Mouse (Mus musculus): ENCODE data around the gene Rpl22l1. TPM values are rescaled to one million over a fixed set of nuclear protein-coding genes. Genes with fewer than 3 reads are reported as not detected.
A peak's percentile ranks its signal among the peaks of the same experiment; 100 is the strongest.

The Rpl22l1 gene
- polyA plus RNA-seq, 1 experiment, result 2.0 TPM

DNA sequence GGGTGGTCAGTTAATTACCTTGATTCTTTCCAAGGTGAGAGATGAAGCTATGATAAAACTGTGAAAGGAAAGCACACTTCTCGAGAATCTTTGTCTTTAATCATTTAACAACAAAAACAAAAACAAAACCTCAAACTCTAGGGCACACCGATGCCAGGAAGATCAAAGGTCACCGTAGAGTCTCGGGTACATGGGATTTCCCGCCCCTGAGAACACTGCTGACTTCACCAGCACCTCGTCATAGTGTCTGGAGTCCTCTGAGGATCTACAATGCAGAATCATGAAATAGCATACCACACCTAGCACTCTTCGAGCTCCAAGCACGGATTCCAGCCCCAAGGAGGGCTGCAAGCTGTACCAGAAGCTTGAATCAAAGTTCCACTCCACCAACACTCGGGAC lies 24.7 kb upstream of the Rpl22l1 start:
- H3K4me1 ChIP-seq (ENCODE audit: control insufficient read depth), result peaks cover 67% of the 10 kb centered on the region
- peaks cover 23% of the 10 kb centered on the region for H3K36me3 ChIP-seq (ENCODE audit: control insufficient read depth)
- H3K9me3 ChIP-seq (ENCODE audit: control insufficient read depth, low read length), result peaks cover 5% of the 10 kb centered on the region; the same call in 1 of the 2 replicates
- H3K27me3 ChIP-seq (ENCODE audit: control insufficient read depth), result peaks cover 10% of the 10 kb centered on the region
- H3K4me3 ChIP-seq (replicated peaks), result peak overlapping the region; percentile 89
- no peak for TF ChIP-seq TAL1 (IDR thresholded peaks at IDR 0.05; ENCODE audit: low read length)
- TF ChIP-seq GATA1 (IDR thresholded peaks at IDR 0.05; ENCODE audit: low read length), result no peak

DNA sequence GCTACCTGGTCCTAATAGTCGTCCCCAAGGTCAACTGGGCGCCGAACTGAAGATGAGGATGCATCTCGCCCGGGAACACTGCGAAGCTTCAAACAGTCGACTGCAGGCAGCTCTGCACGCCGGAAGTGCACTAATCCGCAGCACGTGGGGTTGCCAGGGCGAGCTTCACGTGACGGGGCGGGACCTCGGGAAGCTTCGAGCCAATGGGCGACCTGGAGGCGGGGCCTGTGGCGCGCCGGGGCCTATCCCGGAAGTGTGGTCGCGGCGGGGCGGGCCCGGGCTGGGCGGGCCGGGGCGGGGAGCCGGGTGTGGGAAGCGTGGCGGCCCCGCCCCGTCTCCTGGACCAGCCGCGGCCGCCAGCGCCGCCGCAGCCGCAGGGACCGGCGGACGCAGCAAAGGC lies 24.2 kb upstream of the Rpl22l1 start, which contains the start of gene Eif5a2:
Gene Eif5a2 (plus strand): TSS at position 283 of the 400 bp plus-strand sequence.
- peaks cover 67% of the 10 kb centered on the region for H3K4me1 ChIP-seq (ENCODE audit: control insufficient read depth)
- peak within 1 kb of the TSS; percentile 89 for H3K4me3 ChIP-seq (replicated peaks)

DNA sequence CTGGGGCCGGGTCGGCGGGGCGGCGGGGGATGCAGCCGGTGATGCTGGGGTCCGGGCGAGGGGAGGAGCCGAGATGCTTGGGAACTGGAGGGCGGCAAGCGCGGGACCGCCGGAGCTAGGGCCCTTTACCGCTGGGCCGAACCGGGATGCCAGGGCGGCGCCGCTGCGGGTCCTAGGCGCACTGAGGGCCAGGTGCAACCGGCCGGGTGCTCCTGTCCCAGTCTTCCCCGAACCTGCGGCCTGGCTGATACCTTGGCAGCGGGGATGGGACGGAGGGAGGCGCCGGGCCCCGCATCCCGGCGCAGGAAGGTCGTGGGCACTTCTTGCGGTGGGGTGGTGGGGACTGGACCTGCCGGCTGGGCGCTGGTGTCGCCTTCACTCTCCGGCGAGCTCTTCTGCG lies 23.8 kb upstream of the Rpl22l1 start:
- peaks cover 10% of the 10 kb centered on the region for H3K27me3 ChIP-seq (ENCODE audit: control insufficient read depth)
- peaks cover 32% of the 10 kb centered on the region for H3K36me3 ChIP-seq (ENCODE audit: control insufficient read depth)
- H3K4me1 ChIP-seq (ENCODE audit: control insufficient read depth), result peaks cover 67% of the 10 kb centered on the region
- no peak for TF ChIP-seq GATA1 (IDR thresholded peaks at IDR 0.05; ENCODE audit: low read length)
- no peak for TF ChIP-seq TAL1 (IDR thresholded peaks at IDR 0.05; ENCODE audit: low read length)
- peak overlapping the region; percentile 89 for H3K4me3 ChIP-seq (replicated peaks)
- H3K9me3 ChIP-seq (ENCODE audit: control insufficient read depth, low read length), result peaks cover 5% of the 10 kb centered on the region; the same call in 1 of the 2 replicates

More for the DNA sequence above, 24.2 kb upstream of the Rpl22l1 start, which contains the start of gene Eif5a2:
- Histone ChIP-seq H3K9me3 (ENCODE audit: control insufficient read depth, low read length) (peaks cover 5% of the 10 kb centered on the region; the same call in 1 of the 2 replicates), H3K36me3 (ENCODE audit: control insufficient read depth) (peaks cover 28% of the 10 kb centered on the region), H3K27me3 (ENCODE audit: control insufficient read depth) (peaks cover 10% of the 10 kb centered on the region)
- TF ChIP-seq TAL1 (IDR thresholded peaks at IDR 0.05; ENCODE audit: low read length) (no peak), GATA1 (IDR thresholded peaks at IDR 0.05; ENCODE audit: low read length) (no peak)

DNA sequence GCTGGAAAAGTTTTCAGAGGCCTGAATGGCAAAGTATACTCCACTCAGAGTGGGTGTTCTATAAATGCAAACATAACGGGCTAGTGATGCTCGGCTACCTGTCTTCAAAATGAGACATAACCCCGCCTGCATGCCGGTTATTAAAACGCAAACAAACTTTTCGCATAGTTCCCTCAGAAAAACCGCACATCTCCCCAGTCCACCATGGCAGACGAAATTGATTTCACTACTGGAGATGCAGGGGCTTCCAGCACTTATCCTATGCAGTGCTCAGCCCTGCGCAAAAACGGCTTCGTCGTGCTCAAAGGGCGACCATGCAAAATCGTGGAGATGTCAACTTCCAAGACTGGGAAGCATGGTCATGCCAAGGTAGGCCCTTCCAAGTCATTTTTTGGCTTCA lies 23.4 kb upstream of the Rpl22l1 start:
- H3K36me3 ChIP-seq (ENCODE audit: control insufficient read depth), result peaks cover 35% of the 10 kb centered on the region
- H3K4me1 ChIP-seq (ENCODE audit: control insufficient read depth), result peaks cover 67% of the 10 kb centered on the region
- peaks cover 5% of the 10 kb centered on the region; the same call in 1 of the 2 replicates for H3K9me3 ChIP-seq (ENCODE audit: control insufficient read depth, low read length)
- TF ChIP-seq TAL1 (IDR thresholded peaks at IDR 0.05; ENCODE audit: low read length) (no peak), GATA1 (IDR thresholded peaks at IDR 0.05; ENCODE audit: low read length) (no peak)
- H3K27me3 ChIP-seq (ENCODE audit: control insufficient read depth), result peaks cover 10% of the 10 kb centered on the region
- peak overlapping the region; percentile 89 for H3K4me3 ChIP-seq (replicated peaks)

DNA sequence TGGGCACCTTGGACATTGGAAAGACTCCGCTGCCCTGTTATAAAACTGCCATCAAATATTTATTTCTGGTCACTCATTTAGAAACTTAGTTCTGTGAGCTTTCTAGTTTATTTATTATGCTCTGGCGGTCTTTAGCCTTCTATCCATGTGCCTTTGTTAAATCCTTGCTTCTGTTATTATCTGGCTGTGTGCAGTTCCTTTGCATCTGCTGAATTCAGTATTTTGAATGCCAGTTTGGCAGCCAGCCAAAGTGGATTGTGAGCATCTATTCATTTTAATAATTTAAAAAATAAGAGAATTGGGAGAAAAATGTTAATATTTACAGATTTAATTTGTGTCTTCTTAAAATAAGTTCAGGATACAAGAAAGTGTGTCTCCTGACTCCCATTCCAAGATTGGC lies 21.1 kb upstream of the Rpl22l1 start:
- Histone ChIP-seq H3K4me1 (ENCODE audit: control insufficient read depth) (peaks cover 61% of the 10 kb centered on the region), H3K36me3 (ENCODE audit: control insufficient read depth) (peaks cover 46% of the 10 kb centered on the region), H3K4me3 (replicated peaks) (no peak overlapping the region), H3K27me3 (ENCODE audit: control insufficient read depth) (peaks cover 10% of the 10 kb centered on the region), H3K9me3 (ENCODE audit: control insufficient read depth, low read length) (peaks cover 5% of the 10 kb centered on the region; the same call in 1 of the 2 replicates)
- TF ChIP-seq GATA1 (IDR thresholded peaks at IDR 0.05; ENCODE audit: low read length) (no peak), TAL1 (IDR thresholded peaks at IDR 0.05; ENCODE audit: low read length) (no peak)

DNA sequence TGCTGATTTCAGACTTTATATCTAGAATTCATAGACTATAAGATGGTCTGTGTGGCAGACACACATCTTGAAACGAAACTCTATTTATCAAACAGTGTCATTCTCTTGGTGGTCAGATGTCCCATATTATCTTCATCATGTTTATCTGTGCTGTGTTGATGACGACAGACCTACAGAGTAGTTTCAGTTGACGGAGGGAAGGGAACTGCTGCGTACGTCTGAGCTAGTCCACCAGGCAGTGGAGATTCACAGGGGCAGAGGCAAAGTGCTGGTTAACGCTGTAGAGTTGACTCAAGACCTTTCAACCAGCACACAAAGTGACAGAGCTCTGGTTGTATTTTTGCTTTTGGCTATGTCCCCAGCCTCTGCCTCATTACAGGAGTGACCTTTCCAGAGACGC lies 10.4 kb upstream of the Rpl22l1 start:
- Histone ChIP-seq H3K9me3 (ENCODE audit: control insufficient read depth, low read length) (no peaks in the 10 kb centered on the region), H3K36me3 (ENCODE audit: control insufficient read depth) (peaks cover 20% of the 10 kb centered on the region), H3K27me3 (ENCODE audit: control insufficient read depth) (no peaks in the 10 kb centered on the region), H3K4me1 (ENCODE audit: control insufficient read depth) (no peaks in the 10 kb centered on the region), H3K4me3 (replicated peaks) (no peak overlapping the region)
- TF ChIP-seq TAL1 (IDR thresholded peaks at IDR 0.05; ENCODE audit: low read length) (no peak), GATA1 (IDR thresholded peaks at IDR 0.05; ENCODE audit: low read length) (no peak)

DNA sequence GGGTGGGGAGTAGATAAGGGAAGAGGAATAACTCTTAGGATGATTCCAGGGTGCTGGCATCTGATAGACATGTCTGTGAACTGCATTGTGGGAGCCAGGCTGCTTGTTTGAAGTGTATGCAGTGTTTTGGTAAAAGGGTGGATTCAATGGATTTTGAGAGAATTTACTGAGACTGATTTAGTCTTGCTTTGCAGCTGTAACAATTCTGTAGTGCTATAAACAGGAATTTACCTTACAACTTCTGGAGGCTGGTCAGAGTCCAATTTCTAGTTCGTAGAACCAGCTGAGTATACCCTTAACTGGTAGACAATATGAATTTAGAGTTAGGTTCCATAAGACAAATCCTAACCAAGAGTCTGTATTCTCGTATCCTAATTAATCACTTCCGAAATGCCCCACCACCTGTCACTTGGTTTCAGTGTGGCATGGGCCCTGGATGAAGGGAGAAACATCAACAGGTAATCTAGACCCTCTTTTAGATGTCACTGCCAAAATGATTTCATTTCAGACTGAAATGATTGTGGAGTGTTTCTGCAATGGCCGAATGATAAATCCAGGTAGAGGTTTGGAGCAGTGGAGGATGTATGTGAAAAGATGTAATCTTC lies 2.9 kb downstream of the Rpl22l1 start:
- Histone ChIP-seq H3K9me3 (ENCODE audit: control insufficient read depth, low read length) (no peaks in the 10 kb centered on the region), H3K27me3 (ENCODE audit: control insufficient read depth) (no peaks in the 10 kb centered on the region), H3K36me3 (ENCODE audit: control insufficient read depth) (peaks cover 33% of the 10 kb centered on the region), H3K4me3 (replicated peaks) (no peak overlapping the region), H3K4me1 (ENCODE audit: control insufficient read depth) (peaks cover 33% of the 10 kb centered on the region)
- TF ChIP-seq GATA1 (IDR thresholded peaks at IDR 0.05; ENCODE audit: low read length) (no peak), TAL1 (IDR thresholded peaks at IDR 0.05; ENCODE audit: low read length) (no peak)

DNA sequence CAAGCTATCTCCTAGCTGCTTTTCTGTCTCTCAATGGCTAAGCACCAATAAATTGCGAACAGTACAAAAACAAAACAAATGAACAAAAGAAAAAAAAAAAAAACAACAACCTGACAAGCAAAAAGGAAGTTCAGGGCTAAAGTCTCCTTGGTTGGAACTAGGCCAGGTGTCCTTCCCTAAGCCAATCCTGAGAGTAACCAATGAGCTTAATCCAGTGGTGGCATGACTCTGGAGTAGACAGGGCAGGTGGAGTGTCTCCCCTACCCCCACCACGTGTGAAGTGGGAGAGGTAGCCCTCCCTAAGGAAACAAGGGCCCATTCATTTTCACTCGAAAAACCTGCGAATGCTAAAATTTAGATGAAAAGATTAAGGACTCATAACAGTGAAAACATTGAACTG lies 6.2 kb downstream of the Rpl22l1 start:
- H3K4me1 ChIP-seq (ENCODE audit: control insufficient read depth), result peaks cover 26% of the 10 kb centered on the region
- H3K9me3 ChIP-seq (ENCODE audit: control insufficient read depth, low read length), result no peaks in the 10 kb centered on the region
- peaks cover 30% of the 10 kb centered on the region for H3K36me3 ChIP-seq (ENCODE audit: control insufficient read depth)
- H3K27me3 ChIP-seq (ENCODE audit: control insufficient read depth), result no peaks in the 10 kb centered on the region
- no peak for TF ChIP-seq TAL1 (IDR thresholded peaks at IDR 0.05; ENCODE audit: low read length)
- TF ChIP-seq GATA1 (IDR thresholded peaks at IDR 0.05; ENCODE audit: low read length), result no peak
- H3K4me3 ChIP-seq (replicated peaks), result no peak overlapping the region

DNA sequence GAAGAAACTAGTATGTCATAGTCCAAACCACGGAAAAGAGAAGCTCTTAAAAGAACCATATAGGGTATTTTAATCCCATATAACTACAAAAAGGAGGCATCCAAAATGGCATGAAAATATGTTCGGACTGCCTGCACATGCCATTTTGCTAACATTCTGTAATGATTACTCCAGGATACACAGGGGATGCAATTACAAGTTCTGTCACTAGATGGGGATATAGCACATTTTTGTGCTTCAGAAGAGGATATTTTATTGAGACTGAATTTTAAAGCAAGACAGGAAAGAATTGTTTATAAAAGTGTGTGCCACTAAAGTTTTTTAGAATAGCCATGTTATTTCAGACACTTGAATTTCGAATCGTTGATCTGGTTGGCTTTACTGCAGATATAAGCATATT lies 9.1 kb downstream of the Rpl22l1 start:
- TF ChIP-seq TAL1 (IDR thresholded peaks at IDR 0.05; ENCODE audit: low read length) (no peak), GATA1 (IDR thresholded peaks at IDR 0.05; ENCODE audit: low read length) (no peak)

More for the DNA sequence above, 9.1 kb downstream of the Rpl22l1 start:
- Histone ChIP-seq H3K27me3 (ENCODE audit: control insufficient read depth) (no peaks in the 10 kb centered on the region), H3K4me1 (ENCODE audit: control insufficient read depth) (peaks cover 18% of the 10 kb centered on the region), H3K4me3 (replicated peaks) (no peak overlapping the region), H3K9me3 (ENCODE audit: control insufficient read depth, low read length) (no peaks in the 10 kb centered on the region), H3K36me3 (ENCODE audit: control insufficient read depth) (peaks cover under 1% of the 10 kb centered on the region)
